Mouse (Mus musculus): ENCODE results near the gene Bsx.

The Bsx gene

DNA sequence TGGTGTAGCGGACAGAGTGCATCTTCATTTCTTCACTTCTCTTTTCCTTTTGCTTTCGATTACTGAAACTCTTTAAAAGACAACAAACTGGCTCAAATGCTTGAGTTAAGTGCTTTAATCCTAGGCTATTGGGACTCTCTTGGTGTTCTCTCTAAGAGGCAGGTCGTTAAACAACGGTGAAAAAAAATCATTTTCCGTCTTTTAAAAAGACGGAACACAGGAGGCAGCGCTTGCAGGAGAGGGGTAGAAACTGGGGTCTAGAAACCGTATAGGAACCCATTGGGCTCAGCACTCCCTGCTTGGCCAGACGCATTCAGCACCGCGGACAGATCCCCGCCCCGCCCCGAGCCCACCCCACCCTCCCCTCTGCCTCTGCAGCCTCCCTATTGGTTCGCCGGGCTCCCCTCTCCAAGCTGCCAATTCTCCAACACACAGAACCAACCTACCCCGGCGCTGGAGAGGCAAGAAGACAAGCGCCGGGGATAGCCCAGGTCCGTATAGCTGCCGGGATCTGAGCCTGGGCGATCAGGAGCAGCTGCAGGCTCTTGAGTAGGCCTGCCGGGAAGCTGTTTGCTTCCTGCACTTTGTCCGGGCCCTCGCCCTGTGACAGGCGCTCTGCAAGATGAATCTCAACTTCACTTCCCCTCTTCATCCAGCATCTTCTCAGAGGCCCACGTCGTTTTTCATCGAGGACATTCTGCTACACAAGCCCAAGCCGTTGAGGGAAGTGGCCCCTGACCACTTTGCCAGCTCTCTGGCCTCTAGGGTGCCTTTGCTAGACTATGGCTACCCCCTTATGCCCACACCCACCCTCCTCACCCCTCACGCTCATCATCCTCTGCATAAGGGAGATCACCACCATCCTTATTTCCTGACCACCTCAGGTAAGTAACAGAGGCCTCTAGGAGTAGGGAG is at the start of gene Bsx:
Bsx (plus strand) TSS at position 572 of the 915 bp plus-strand sequence.
- in situ Hi-C loops (cut with MboI; ENCODE audit: low sequenced_read_pairs), result no loop called here

DNA sequence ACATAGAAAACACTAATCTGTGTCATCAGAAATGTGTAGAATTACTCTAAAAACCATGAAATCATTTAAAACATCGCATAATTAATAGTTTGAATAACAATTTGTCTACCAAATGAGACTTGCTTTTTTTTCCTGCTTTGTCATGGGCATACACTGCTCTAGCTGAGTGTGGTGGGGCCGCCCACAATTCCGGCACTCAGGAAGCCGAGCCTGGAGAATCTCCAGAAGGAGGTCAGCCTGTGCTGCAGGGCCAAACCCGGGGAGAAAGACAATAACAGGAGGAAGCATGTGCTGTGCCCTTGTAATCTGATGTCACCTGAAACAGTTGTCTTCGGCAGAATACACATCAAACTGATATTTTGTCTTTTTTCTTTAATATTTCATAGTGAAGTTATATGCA is 48.3 kb upstream of the Bsx start:
- in situ Hi-C loops (cut with MboI; ENCODE audit: low sequenced_read_pairs), result no loop called here

DNA sequence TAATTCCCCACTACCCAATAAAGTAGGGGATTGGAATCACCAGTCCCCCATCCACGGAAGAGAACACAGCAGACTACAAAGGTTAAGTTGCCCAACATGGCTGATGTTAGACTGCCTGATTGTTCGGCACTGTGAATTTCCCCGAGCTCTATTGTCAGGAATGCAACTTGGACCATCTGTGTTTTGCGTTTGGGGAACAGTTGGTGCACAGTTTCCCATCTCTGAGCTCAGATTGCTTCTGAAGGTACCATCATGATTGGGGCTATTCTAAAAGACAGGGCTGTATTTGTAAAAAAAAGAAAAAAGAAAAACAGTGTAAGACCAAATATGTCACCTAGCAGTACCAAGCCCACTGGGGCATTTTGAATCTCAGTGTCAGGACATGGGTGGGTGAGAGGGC is 46.6 kb upstream of the Bsx start:
- in situ Hi-C loops (cut with MboI; ENCODE audit: low sequenced_read_pairs), result no loop called here

DNA sequence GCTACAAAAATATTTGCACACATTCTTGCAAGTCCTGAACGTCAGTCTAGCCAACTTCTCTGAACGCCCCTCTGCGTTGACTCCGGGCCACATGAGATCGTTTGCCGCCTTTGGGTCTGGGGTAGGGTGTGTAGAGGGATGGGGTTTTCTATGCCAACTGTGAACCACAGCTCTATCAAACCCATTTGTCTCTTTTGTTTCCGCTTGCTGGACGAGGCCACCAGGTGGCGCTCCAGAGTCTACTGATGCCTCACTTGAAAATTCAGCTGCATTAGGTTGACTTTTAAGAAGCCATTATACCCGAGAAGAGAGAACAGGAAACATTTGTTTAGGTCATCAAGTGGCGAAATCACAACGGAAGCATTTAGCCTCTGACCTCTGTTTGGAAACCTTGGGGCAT is 39.4 kb upstream of the Bsx start:
- in situ Hi-C loops (cut with MboI; ENCODE audit: low sequenced_read_pairs), result no loop called here

DNA sequence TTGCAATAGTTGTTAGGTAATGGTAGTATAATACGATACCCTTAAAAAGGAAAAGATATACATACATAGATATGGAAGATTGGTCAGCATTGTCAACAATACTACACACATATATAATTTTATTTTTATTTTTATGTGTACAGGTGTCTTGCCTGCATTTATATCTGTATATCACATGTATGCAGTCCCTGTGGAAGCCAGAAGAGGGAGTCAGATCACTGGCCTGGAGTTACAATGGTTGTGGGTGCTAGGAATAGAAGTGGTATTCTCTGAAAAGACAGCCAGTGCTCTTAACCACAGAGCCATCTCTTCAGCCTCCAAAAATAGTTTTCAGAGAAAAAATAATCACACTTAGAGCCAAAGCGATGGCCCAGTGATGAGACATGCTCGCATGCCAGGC is 37.2 kb upstream of the Bsx start:
- in situ Hi-C loops (cut with MboI; ENCODE audit: low sequenced_read_pairs), result no loop called here

DNA sequence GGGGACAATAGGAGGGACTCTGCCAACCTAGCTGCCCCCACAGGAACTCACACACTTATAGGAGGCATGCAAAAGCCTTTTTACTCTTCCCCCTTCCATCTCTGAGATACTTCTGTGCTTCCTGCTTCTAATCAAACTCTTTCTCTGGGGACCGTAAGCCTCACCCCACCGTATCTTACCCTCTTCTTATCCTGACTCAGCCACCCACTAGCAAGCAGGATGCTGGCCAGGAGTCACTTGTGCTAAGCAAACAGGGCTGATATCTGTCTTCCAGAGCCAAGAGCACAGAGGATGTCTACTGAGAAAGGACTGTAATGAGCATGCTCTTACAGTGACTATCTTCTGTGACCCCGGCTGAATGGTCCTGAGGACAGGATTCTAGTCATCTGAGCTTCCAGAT is 34.3 kb upstream of the Bsx start:
- in situ Hi-C loops (cut with MboI; ENCODE audit: low sequenced_read_pairs), result no loop called here

DNA sequence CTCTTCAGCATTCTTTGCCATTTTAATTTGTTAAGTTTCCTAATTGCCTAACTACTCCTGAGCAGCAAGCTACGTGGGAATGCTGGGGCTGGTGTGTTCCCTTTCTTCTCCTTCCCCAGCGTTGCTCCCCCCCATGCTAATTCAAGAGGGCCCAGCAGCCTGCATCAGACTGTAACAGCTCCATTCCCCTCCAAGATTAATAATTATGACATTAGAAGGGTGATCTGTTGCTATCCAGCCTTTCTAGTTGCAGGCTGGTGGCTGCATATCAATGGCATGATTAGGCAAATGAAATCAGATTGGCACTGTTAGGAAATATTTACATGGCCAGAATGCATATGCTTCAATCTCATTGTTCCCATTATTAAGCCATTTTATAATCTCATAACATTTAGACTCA is 22.4 kb upstream of the Bsx start:
- in situ Hi-C loops (cut with MboI; ENCODE audit: low sequenced_read_pairs), result no loop called here

DNA sequence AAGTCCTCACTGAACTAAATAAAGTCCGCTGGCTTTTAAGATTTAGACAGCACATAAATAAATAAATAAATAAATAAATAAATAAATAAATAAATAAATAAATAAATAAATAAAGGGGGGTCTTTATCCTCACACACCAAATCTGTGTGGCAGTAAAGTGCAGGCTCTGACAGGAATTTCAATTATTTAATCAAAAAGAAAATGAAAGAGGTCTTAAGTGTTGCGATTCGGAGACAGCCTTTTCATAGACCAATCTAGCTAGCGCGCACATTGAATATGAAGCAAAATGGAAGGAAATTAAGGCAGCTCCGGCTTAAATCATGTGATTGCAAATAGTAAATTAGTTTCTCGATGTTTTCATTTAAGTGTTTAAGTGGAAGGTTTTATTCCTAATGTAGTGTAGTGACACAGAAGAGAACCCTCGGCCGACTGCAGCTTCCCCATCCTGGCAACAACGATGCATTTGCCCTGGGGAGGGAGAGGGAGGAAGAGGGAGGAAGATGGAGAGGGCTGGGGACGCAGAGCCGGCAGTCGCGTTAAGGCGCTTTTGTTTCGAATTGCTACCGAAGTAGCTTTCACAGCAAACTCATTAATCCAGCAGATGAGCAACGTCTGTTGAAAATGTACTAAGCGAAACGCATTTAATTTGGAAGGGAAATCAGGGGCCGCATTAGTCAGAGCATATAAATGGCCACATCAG is 15.3 kb upstream of the Bsx start:
- in situ Hi-C loops (cut with MboI; ENCODE audit: low sequenced_read_pairs), result no loop called here

DNA sequence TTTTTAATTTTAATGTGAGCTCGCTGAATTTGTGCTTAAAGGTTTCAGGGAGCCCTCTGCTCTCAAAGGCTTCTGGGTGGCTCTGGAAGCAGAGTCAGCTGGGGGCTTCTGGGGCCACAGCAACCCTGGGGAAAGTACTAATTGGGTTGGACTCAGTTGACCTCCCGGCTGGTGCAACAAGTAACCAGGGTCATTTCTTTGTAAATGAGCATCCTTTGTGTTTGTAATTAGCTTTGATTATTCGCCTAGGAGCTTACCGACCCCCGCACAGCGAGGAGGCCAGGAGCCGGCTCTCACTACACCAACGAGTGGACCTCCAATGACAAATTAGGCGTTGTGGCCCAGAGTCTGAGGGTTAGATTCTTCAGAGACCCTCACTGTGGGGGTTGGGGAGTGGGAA is 14.7 kb upstream of the Bsx start:
- in situ Hi-C loops (cut with MboI; ENCODE audit: low sequenced_read_pairs), result no loop called here

DNA sequence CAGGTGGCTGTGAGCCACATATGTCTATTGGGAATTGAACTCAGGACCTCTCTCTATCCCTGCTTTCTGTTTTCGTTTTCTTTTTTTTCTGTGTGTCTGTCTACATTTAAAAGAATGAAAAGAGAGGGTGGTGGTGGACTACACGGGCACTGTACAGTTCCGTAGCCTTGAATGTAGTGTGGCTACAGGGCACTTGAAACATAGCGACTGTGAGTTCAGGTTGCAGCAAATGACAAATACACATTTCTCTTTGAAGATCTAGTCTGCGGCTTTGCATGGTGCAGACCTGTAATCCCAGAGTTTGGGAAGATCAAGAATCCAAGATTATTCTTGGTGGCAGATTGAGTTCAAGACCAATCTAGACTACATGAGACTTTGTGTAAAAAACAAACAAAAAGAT is 3.6 kb upstream of the Bsx start:
- in situ Hi-C loops (cut with MboI; ENCODE audit: low sequenced_read_pairs), result no loop called here

DNA sequence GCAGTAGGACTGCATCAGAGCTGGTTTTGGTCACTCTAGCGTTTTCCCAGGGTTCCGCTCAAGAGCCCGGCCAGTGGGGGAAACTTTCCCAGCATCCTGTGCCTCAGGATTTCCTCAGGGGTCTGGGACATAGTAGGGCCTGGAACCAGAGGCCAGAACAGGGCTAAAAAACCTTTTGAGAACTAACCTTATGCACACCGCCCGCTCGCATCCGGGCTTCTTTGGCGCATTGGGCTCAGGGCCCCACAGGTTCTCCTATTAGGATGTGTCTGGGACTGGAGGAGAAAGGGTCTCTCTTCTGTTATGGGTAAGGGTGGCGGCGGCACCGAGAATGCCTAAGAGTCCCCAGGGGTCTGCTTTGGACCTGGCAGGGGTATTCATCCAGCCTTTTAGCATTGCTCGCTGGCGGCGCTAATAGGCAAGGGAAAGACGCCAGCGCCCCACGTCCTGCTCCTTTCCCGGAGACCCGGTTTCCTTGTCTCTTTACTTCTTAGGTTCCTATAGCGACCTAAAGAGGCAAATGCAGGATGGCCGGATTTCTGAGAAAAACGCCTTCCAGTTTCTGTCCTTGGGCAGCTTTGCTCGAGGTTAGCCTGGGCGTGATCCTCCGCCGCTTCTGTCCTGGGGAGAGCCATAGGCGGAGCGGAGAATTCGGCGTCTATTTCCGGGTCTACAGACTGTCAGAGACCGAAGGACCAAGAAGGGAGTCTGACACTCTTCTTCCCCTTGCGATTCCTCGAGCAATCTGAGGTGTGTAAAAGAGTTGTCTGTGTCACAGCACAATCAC is 2.4 kb upstream of the Bsx start:
- in situ Hi-C loops (cut with MboI; ENCODE audit: low sequenced_read_pairs), result no loop called here

DNA sequence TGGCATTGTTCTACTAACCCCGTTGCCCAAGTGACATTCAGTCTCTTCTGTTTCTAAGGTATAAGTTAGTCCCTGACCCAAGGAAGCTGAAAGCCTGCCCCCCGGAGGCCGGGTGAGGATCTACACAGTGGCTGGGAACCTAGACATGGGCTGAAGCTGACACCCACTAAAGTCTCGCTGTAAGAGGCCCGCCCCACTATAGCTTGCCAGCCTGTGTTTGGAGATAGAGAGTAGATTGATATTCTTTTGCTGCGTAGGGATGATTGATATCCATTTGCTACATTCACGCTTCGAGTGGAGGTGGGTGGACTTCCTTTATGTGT is 1.8 kb upstream of the Bsx start:
- in situ Hi-C loops (cut with MboI; ENCODE audit: low sequenced_read_pairs), result no loop called here

DNA sequence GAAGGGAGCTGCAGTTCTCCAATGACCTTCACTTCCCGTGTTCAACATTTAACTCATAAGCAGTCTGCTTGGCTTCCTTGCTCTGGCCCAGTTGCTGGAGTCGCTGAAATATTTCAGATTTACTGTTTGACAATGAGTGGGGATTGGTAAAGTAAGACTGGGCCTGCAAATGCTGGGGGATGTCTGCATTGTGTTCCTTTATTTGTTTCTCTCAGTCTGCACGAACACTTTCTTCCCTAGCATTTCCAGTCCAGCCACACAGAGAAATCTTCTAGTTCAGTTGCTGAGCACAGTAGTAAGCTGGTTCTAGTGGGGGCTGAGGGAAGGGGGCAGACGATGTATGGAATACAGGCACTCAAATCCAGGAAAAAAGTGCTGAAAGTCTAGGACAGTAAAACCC is 1.0 kb downstream of the Bsx start:
- in situ Hi-C loops (cut with MboI; ENCODE audit: low sequenced_read_pairs), result no loop called here

DNA sequence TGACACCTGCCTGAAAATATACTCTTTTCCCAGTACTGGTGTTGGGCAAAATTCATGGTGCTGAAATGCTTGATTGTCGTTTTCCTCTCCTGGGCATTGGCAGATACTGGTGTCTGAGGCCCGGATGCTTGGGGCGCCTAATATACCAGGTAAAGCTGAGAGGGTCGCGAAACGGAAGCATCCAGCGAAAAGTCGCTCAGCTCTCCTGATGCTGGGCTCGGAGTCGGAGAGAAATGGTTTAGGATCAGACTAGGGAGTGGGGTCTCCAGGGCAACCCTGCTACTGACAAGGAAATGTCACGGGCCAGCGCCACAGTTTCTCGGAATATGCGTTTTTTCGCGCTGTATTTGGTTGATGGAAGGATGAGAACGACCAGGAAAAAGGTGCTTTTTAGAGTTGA is 1.5 kb downstream of the Bsx start:
- in situ Hi-C loops (cut with MboI; ENCODE audit: low sequenced_read_pairs), result no loop called here

DNA sequence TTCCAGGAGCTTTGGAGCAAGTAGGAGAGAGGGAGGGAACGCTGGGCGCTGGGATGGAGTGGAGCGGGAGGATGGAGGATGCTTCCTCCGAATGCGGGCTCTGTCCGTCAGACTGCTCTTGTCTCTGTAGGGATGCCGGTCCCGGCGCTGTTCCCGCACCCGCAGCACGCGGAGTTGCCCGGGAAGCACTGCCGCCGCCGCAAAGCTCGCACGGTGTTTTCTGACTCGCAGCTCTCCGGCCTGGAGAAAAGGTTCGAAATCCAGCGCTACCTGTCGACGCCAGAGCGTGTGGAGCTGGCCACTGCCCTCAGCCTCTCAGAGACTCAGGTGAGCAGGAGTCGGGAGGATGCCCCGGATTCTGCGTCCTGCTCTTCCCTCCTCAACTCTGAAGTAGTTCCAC is 2.2 kb downstream of the Bsx start:
- in situ Hi-C loops (cut with MboI; ENCODE audit: low sequenced_read_pairs), result no loop called here

DNA sequence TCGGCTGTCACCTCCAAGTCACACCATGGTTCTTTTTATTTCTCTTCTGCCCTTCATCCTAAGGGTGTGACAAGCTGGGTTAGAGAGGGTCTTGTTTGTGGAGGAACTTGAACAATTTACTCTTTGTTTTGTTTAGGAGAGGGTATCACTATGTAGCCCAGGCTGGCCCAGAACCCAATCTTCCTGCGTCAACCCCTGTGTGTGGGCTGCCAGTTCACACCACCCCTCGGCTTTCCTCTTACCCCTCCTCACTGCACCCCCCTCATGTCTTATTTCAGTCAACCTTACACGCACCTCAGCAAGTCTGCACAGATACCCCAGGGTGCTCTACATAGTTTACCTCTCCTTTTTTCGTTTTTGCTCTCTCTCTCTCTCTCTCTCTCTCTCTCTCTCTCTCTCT is 2.8 kb downstream of the Bsx start:
- in situ Hi-C loops (cut with MboI; ENCODE audit: low sequenced_read_pairs), result no loop called here

DNA sequence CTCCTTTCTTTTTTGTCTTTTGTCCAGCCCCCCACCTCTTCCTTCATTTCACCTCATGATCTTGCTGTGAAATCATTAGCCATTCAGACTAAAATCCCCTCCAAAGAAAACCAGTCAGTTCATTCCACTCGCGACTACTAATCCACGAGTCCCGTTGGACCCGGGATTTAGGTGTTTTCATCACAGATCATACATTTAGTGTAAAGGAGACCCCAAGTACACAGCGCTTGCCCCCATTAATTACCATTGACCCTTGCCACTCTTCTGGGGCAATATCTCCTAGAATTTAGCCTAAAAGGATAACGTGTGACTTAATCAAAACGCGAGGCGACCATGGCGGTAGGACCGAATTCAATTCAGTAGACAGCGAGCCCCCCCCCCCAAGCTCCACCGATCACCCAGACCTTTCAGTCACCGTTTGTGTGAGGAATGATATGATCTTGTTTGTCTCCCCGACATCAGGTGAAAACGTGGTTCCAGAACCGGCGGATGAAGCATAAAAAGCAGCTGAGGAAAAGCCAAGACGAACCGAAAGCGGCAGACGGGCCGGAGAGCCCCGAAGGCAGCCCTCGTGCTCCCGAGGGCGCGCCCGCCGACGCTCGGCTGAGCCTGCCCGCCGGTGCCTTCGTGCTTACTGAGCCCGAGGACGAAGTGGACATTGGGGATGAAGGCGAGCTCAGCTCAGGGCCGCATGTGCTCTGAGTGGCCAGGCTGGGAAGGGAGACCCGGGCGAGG is 3.4 kb downstream of the Bsx start:
- in situ Hi-C loops (cut with MboI; ENCODE audit: low sequenced_read_pairs), result no loop called here

DNA sequence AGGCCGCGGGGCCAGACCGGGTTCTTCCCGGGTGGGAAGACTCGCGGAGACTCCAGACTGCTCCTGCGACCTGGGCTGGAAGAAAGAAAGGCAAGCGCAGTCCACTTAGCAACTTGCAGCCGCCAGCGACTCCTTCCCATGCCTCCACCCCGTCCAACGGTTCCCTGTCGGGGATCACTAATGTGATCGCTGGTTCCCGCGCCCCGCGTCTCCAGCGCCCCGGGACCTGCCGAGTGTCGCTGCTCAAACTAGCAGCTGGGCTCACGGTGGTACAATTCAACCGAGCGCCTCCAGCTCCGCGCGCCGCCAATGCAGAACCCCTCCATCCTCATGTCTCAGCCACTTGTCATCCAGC is 3.9 kb downstream of the Bsx start:
- in situ Hi-C loops (cut with MboI; ENCODE audit: low sequenced_read_pairs), result no loop called here

DNA sequence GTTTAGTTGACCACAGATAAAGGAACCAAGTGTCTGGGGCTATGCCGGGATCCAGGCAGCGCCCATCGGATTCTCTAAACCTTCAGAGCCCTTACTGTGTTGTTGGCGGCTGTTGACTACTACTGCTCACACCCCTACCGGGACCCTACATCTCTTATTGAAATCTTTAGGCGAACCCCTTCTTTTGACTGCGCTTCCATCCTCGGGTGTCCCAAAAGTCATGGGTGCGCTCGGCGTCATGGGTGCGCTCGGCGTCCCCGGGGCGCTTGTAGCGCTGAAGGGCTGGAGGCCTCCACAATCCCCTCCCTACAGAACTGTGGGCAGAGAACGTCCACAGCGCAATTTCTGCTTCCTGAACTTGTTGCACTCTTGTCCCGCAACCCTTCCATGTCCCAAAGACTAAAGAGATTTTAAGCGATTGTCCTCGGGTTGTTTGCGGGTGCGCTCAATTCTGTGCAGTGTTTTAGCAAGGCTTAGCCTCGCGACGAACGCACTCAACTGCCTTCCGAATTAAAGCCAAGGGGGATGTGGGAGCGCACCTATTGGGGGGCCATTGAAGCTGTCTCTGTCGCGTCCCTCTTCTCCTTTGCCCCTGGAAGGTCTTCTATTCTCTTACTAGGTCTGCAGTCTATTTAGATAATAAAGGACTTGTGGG is 4.5 kb downstream of the Bsx start:
- in situ Hi-C loops (cut with MboI; ENCODE audit: low sequenced_read_pairs), result no loop called here

DNA sequence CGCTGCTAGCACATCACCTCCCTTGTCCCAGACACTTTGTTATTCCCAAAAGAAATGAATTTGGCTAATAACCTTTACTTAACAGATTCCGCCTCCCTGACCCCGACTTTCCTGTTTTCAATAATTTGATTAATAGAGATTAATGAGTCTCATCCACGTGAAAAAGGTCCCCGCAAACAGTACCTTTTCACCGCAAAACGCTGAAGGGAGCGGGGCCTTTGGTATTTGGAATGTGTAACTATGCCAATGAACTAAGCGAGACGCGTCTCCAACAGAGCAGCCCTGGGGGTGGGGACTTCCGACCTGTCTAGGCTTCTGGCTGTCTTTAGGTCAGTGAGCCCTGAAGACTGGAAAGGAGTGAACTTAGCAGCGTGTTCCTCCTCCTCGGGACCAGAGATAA is 5.1 kb downstream of the Bsx start:
- in situ Hi-C loops (cut with MboI; ENCODE audit: low sequenced_read_pairs), result no loop called here

DNA sequence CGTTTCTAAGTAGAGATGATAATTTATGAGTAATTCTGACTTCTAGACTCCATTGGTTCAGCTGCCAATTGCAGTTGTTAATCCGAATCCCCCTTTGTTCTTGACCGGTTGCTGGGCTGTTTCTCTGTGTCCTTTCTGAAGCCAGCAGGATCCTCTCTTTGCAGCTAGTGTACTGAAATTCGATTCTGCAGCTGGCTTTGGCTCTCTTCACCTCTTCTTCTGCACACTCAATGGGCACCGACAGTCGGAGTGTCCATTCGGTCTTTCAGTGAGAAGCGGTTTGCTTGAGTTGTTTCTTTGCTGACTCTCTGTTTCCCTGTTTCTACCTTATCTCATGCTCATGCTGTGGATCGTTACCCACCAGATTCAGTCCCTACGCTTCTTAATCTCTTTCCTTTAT is 11.7 kb downstream of the Bsx start:
- in situ Hi-C loops (cut with MboI; ENCODE audit: low sequenced_read_pairs), result no loop called here

Measured in CH12F3 (cell line).